Mouse (Mus musculus): ENCODE results near the gene Ier2.

- TF ChIP-seq CTCF (IDR thresholded peaks at IDR 0.05; ENCODE audit: low read depth) (no peak), EP300 (optimal IDR thresholded peaks at IDR 0.05) (no peak)
Measured at GRCm38 (mm10) chr8:84695140-84695539, 32.5 kb upstream of the Ier2 start.
